Mouse (Mus musculus): ENCODE results near the gene 1810055G02Rik. TPM values are rescaled to one million over a fixed set of nuclear protein-coding genes. Genes with fewer than 3 reads are reported as not detected.

Gene 1810055G02Rik
- total RNA-seq (2021), result 10 to 100 TPM; 20.9 to 45.9 TPM
- long read RNA-seq, experiment 1, transcript 1810055G02Rik-201 (4 exons, 1,882 nt), result major isoform, 7 of 13 reads
- long read RNA-seq, experiment 1, partial matches to known transcripts, result 0 of 13 reads
- long read RNA-seq, experiment 1, other reads (novel, unspliced or antisense), result 4 of 13 reads
- long read RNA-seq, experiment 2, transcript 1810055G02Rik-201 (4 exons, 1,882 nt), result major isoform, 6 of 8 reads
- long read RNA-seq, experiment 2, partial matches to known transcripts, result 0 of 8 reads
- long read RNA-seq, experiment 2, other reads (novel, unspliced or antisense), result 0 of 8 reads

GRCm38 (mm10) chr19:3708078-3709012, at the start of gene 1810055G02Rik:
1810055G02Rik (plus strand) TSS chr19:3708293.
- DNase-seq, result peak; percentile 99

DNA sequence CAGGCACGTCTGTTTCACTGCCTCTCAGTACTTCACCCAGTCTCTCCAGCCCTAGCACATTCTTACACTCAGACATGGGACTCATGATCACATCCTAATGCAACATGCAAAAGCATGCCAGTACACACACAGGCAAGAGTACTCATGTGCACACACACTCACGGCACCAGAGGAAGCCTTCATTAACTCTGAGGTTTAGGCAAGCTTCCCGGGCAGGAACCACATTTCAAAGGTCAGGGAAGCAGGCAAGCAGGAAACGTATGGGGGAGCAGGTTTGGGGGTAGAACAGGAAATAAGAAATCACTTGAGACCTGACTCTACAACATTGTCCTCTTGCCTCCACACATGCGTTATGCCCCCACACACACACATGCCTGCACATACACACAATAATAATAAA, 42.6 kb upstream of the 1810055G02Rik start:
- peak; percentile 45 for DNase-seq

DNA sequence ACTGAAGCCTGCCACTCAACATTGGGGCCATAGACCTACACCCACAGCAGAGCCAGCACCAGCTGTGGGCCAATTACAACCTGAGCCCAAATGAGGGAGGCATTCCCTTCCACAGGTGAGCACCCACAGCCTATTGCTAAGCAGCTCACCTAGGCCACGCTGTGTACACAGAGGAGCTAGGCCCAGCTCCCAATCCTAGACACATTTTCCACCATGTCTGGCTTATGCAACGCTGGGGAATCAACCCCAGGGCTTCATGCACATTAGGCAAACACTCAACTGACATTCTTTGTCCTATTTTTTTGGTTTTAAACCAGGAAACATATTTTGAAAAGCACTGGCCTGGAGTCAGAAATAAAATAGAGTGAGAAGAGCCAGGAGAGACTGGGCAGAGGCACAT, 41.5 kb upstream of the 1810055G02Rik start:
- peak; percentile 38 for DNase-seq

GRCm38 (mm10) chr19:3667155-3667895, 40.8 kb upstream of the 1810055G02Rik start:
- peak; percentile 65 for DNase-seq

- no peak for DNase-seq
These were observed 40.1 kb upstream of the 1810055G02Rik start for GRCm38 (mm10) chr19:3667979-3668378.

- DNase-seq, result no peak
These were observed 39.5 kb upstream of the 1810055G02Rik start for GRCm38 (mm10) chr19:3668551-3668950.

GRCm38 (mm10) chr19:3669100-3669499, 39.0 kb upstream of the 1810055G02Rik start:
- DNase-seq, result peak; percentile 70

GRCm38 (mm10) chr19:3673149-3673548, 34.9 kb upstream of the 1810055G02Rik start:
- DNase-seq, result no peak

- DNase-seq, result peak; percentile 77
These were observed 33.8 kb upstream of the 1810055G02Rik start for GRCm38 (mm10) chr19:3674122-3674855.

- peak; percentile 81 for DNase-seq
These were observed 27.4 kb upstream of the 1810055G02Rik start for GRCm38 (mm10) chr19:3680732-3681131.

DNA sequence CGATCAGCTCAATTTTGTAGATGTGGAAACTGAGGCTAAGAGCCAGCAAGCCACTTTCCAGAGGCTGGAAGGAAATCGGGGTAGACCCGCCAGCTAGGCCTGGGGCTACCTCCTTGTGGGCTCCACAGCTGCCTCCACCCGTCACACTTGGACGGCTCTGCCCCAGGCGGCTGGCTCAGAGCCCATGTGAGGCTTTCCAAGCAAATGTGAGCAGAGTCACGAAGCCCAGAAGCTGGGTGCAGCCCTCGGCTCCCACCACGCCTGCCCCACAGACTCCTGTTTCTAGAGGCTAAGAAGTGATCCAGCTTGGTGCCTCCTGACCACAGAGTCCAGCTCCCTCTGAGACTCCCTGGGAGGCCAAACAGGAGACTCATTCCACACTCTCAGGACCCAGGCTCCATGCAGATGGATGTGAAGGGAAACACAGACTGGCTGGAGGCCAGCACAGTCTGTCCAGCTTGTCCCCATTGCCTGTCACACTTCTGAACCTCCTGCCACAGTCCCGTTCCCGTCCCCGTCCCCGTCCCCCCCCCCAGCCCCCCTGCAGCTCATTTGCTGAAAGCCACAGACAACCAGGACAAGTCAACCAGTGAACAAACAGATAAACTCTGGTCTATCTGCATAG, 26.7 kb upstream of the 1810055G02Rik start:
- DNase-seq, result peak; percentile 90

DNA sequence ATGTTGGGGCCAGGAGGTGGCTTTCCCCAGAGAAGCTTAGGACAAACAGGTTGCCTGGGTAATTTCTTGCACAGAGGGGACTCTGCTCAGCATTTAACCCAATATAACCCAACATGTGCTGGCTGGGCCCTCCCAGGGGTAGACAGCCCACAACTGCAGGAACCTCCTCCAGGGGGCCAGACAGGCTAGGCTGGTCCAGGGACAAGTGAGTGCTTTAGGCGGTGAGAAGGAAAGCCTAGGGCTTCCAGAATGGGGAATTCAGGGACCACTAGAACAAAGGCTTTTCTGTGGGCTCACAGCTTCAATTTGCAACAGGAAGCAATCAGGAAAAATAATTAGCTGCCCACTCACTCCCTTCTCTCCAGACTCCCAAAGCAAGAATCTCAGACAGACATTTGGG, 23.7 kb upstream of the 1810055G02Rik start:
- DNase-seq, result no peak

GRCm38 (mm10) chr19:3684957-3685580, 23.0 kb upstream of the 1810055G02Rik start:
- no peak for DNase-seq

DNA sequence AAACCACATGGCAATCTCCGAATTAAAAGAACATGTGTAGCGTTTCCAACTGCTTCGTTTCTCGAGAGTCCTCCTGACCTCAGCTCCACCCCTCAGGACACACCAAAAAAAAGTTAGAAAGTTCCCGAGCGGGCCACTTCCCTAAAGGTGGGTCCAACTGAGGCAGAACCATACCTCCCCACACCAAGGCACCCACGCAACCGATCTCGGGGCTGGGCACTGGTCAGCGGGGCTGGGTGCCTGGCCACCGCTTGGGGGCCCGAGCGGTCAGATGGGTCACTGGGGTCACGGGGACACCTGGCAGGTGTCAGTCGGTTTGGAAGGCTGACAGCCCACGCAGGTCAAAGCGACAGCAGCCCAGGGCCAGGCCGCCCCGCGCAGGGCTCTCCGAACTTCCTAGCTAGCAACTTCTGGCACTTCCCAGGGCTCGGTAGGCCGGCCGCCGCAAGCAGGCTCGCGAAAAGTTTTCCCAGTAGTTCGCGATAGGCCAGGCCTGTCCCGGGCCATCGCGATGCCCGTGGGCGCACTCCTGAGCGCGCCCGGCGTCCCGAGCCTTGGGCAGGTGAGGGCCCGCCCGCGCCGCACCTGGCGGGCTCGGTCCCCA, 22.4 kb upstream of the 1810055G02Rik start:
- peak; percentile 62 for DNase-seq

GRCm38 (mm10) chr19:3686215-3686894, 21.7 kb upstream of the 1810055G02Rik start, which contains the start of gene Lrp5:
Lrp5 (minus strand) TSS chr19:3686564.
- DNase-seq, result peak; percentile 85

- DNase-seq, result peak; percentile 55
These were observed 20.4 kb upstream of the 1810055G02Rik start for GRCm38 (mm10) chr19:3687676-3688171.

DNA sequence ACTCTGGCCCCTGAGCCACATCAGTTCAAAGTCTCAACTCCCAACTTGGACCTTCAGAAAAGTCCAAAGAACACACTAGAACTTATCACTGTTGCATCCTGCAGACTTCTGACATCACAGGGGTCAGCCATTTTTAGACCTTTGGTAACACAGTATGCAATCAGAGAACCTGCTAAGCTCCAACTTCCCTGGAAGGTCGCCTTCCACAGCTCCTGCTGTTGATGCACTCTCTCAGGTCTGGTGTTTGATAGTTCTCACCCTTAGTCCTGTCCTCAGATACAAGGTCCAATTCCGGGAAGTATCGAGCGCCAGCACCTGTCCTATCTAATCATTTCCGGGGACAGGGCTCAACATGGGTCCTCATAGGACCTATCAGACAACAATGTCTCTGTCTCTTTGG, 16.8 kb upstream of the 1810055G02Rik start:
- no peak for DNase-seq

GRCm38 (mm10) chr19:3692414-3693145, 15.5 kb upstream of the 1810055G02Rik start:
- DNase-seq, result no peak

- no peak for DNase-seq
These were observed 13.6 kb upstream of the 1810055G02Rik start for GRCm38 (mm10) chr19:3694476-3694875.

All from adrenal gland, postnatal 10 days (tissue).